Mouse (Mus musculus) cerebellum, adult 9-11 months (tissue): ENCODE measurements around the gene Gm20388.
A peak's percentile ranks its signal among the peaks of the same experiment; 100 is the strongest.
"Not testable (repeated sequence)": the region's sequence is repeated elsewhere in the genome, so short reads cannot be mapped to it uniquely, and the experiment has no call there.

Experiments used
- DNase-seq: peaks from one replicate; pipeline ENCODE4 v3.0.0; 2022

Gm20388 gene

GRCm38 (mm10) chr8:123503801-123504467 is 3593.3 kb downstream of the Gm20388 start:
- no peak for DNase-seq

- DNase-seq: no peak
Observed at GRCm38 (mm10) chr8:123504591-123505195, 3594.1 kb downstream of the Gm20388 start.

GRCm38 (mm10) chr8:123505267-123505666 is 3594.6 kb downstream of the Gm20388 start:
- DNase-seq: no peak

- DNase-seq: no peak
Observed at GRCm38 (mm10) chr8:123505695-123506094, 3595.1 kb downstream of the Gm20388 start.

GRCm38 (mm10) chr8:123507153-123507552 is 3596.5 kb downstream of the Gm20388 start:
- no peak for DNase-seq

- DNase-seq: no peak
Observed at GRCm38 (mm10) chr8:123510819-123511218, 3600.2 kb downstream of the Gm20388 start.

GRCm38 (mm10) chr8:123514136-123514535 is 3603.5 kb downstream of the Gm20388 start:
- DNase-seq: no peak

- peak; percentile 59 for DNase-seq
Observed at GRCm38 (mm10) chr8:123514781-123515539, 3604.3 kb downstream of the Gm20388 start, which contains the start of gene Dbndd1. TSS of gene Dbndd1 (minus strand) at chr8:123515463.

- DNase-seq: peak; percentile 55
Observed at GRCm38 (mm10) chr8:123515540-123515897, 3604.9 kb downstream of the Gm20388 start.

GRCm38 (mm10) chr8:123516596-123516995 is 3606.0 kb downstream of the Gm20388 start:
- no peak for DNase-seq

GRCm38 (mm10) chr8:123518172-123518571 is 3607.5 kb downstream of the Gm20388 start:
- no peak for DNase-seq

- DNase-seq: peak; percentile 90
Observed at GRCm38 (mm10) chr8:123518667-123519066, 3608.0 kb downstream of the Gm20388 start, which contains the start of gene Gas8. TSS of gene Gas8 (plus strand) at chr8:123518834.

GRCm38 (mm10) chr8:123520048-123520447 is 3609.4 kb downstream of the Gm20388 start:
- DNase-seq: not testable (repeated sequence)

GRCm38 (mm10) chr8:123527720-123528489 is 3617.3 kb downstream of the Gm20388 start:
- DNase-seq: no peak

- DNase-seq: peak; percentile 0
Observed at GRCm38 (mm10) chr8:123536242-123536989, 3625.8 kb downstream of the Gm20388 start.

- peak; percentile 1 for DNase-seq
Observed at GRCm38 (mm10) chr8:123536990-123537380, 3626.3 kb downstream of the Gm20388 start.

GRCm38 (mm10) chr8:123537641-123538040 is 3627.0 kb downstream of the Gm20388 start:
- peak; percentile 36 for DNase-seq

GRCm38 (mm10) chr8:123564221-123564620 is 3653.6 kb downstream of the Gm20388 start:
- not testable (repeated sequence) for DNase-seq

GRCm38 (mm10) chr8:123575386-123575785 is 3664.7 kb downstream of the Gm20388 start:
- peak; percentile 2 for DNase-seq

- peak; percentile 49 for DNase-seq
Observed at GRCm38 (mm10) chr8:123600666-123601172, 3690.1 kb downstream of the Gm20388 start.

GRCm38 (mm10) chr8:123601457-123601856 is 3690.8 kb downstream of the Gm20388 start:
- DNase-seq: not testable (repeated sequence)

- not testable (repeated sequence) for DNase-seq
Observed at GRCm38 (mm10) chr8:123612652-123613051, 3702.0 kb downstream of the Gm20388 start.
